Mouse (Mus musculus) frontal cortex, postnatal 10 days (tissue): ENCODE measurements at regions not wholly inside any gene's neighbourhood (a gene's known extent, or its start where the extent isn't known, plus 50 kb on each side); places are given as distances from the start of the nearest gene placed in this dataset.

Source experiments
- DNase-seq, 2 experiments: peaks; one replicate each; pipeline ENCODE4 v3.0.0; 2022; ENCODE audit warnings: low spot score in 2 of 2, mixed read lengths in 1 of 2

GRCm38 (mm10) chr15:69923833-69924232 is 3423.1 kb upstream of the Lrrc6 start:
- peak in 1 of 2 experiments; percentile 6 for DNase-seq

GRCm38 (mm10) chr15:69923280-69923679 is 3422.6 kb upstream of the Lrrc6 start:
- DNase-seq = peak; percentile 5 to 6

GRCm38 (mm10) chr15:69922176-69922575 is 3421.5 kb upstream of the Lrrc6 start:
- DNase-seq = no peak

DNA sequence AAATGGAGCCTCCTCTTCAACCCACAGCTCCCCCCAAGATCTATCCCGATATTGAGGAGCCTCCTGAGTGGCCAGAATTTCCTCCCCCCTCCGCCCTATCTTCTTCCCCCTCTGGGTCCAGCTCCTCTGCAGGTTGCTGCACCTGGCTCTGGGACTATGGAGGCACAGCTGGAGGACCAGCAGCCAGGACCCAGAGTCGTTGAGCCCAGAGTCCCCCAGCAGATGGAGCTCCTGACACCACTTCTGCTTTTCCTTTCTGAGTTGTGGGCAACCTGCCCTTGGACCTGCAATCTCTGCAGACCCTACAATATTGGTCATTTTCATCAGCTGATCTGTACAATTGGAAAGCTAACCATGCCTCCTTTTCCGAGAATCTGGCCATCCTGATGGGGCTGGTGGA is 3385.1 kb upstream of the Lrrc6 start:
- DNase-seq = no peak

DNA sequence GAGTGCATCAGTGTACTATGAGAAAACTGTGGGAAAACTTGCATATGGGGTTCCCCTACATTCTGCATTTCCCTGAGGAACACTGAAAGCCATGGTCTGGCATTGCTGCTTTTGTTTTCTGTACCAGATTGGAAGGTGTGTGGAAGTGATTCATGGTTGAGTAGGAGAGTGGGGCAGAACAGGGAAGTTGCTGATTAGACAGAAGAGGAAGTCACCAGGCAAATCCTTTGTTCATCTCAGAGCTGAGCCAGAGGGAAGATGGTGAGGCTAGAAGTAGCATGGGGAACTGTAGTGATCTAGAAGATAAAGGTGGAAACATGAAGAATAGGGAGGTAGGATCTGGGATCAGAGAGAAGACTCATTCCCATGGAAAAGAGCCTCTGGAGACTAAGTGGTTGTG is 3377.8 kb upstream of the Lrrc6 start:
- no peak for DNase-seq

GRCm38 (mm10) chr15:69853521-69853920 is 3352.8 kb upstream of the Lrrc6 start:
- no peak for DNase-seq

GRCm38 (mm10) chr15:69849644-69850043 is 3348.9 kb upstream of the Lrrc6 start:
- no peak for DNase-seq
